Mouse (Mus musculus) heart, adult 2 months (tissue): ENCODE measurements at regions not wholly inside any gene's neighbourhood (a gene's known extent, or its start where the extent isn't known, plus 50 kb on each side); places are given as distances from the start of the nearest gene placed in this dataset.
A peak's percentile ranks its signal among the peaks of the same experiment; 100 is the strongest.

Experiments used
- DNase-seq, 2 experiments: peaks; one replicate each; pipeline ENCODE4 v3.0.0; 2021
- H3K27ac ChIP-seq: fragments of 200-600 bp; 2 replicates; pipeline ENCODE4 v1.8.1; 2022
- H3K27me3 ChIP-seq: fragments of 200-500 bp; 2 replicates; pipeline ENCODE4 v1.6.1; 2012; ENCODE audit warnings: mild to moderate bottlenecking, low read length, inconsistent platforms, mixed read lengths; ENCODE audit not compliant: control insufficient read depth, insufficient read depth
- H3K36me3 ChIP-seq: fragments of 200-500 bp; 2 replicates; pipeline ENCODE4 v1.6.1; 2012; ENCODE audit warnings: low read length, inconsistent platforms; ENCODE audit not compliant: control insufficient read depth, insufficient read depth
- H3K4me1 ChIP-seq: fragments of 200-500 bp; 2 replicates; pipeline ENCODE4 v1.6.1; 2011; ENCODE audit warnings: low read length; ENCODE audit not compliant: control insufficient read depth, insufficient read depth
- H3K4me3 ChIP-seq: fragments of 200-600 bp; 2 replicates; pipeline ENCODE4 v1.8.1; 2022
- H3K79me2 ChIP-seq: fragments of 200-500 bp; replicated peaks from 2 replicates; pipeline ENCODE4 v1.6.1; 2012; ENCODE audit warnings: mild to moderate bottlenecking, inconsistent platforms, low read length, moderate library complexity, mixed read lengths; ENCODE audit not compliant: control insufficient read depth, insufficient read depth
- H3K9ac ChIP-seq: fragments of 200-500 bp; 2 replicates; pipeline ENCODE4 v1.6.1; 2012; ENCODE audit warnings: low read depth, mild to moderate bottlenecking, control low read depth, inconsistent platforms, low read length, mixed read lengths
- CTCF ChIP-seq: fragments of 200-600 bp; IDR thresholded peaks from 2 replicates; pipeline ENCODE4 v1.8.1; 2022; ENCODE audit warnings: antibody characterized with exemption, mild to moderate bottlenecking, moderate library complexity
- EP300 ChIP-seq: fragments of 200-500 bp; IDR thresholded peaks from 2 replicates; pipeline ENCODE4 v1.6.1; 2011; ENCODE audit warnings: low read depth, low read length, control low read depth; ENCODE audit not compliant: insufficient read depth
- POLR2A ChIP-seq: fragments of 200-500 bp; IDR thresholded peaks from 2 replicates; pipeline ENCODE4 v1.6.1; 2011; ENCODE audit warnings: mild to moderate bottlenecking, low read depth, low read length, control low read depth; ENCODE audit not compliant: insufficient read depth
- WGBS: fragments of 180-500 bp; shearing (Covaris S2); methylation state at CpG from one replicate; pipeline ENCODE4 v1.1.7; 2018; 5-methylcytosine and 5-hydroxymethylcytosine counted together
- intact Hi-C: fragments of 180-260 bp; cut with DNase I; formaldehyde crosslinking; loops from one replicate; pipeline ENCODE4 v1.15.1; 2025

DNA sequence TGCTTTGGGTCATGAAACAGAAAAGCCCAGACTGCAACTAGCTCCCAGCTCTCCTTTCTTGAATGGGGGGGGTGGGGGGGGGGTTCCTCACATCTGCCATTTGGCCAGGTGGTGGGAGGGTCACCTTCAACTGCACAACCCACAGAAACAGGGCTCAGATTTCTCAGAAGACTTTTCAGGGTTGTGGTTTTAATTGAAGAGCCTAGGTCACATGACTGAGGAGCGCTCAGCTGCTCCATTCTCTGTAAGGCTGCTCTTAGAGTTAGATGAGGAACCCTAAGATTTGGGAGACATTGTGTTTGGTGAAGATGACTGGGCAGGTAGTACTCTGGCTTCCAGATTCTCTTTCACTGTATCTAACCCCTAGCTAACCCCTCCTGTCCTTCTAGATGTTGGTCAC lies 225.8 kb upstream of the Vstm2b start:
- no peak overlapping the region for H3K27ac ChIP-seq
- H3K36me3 ChIP-seq: no peaks in the 10 kb centered on the region
- H3K4me3 ChIP-seq: no peak overlapping the region
- H3K4me1 ChIP-seq: no peaks in the 10 kb centered on the region
- 87% methylated on average over 1 of the region's 1 CpGs for WGBS
- no peak for DNase-seq
- TF ChIP-seq CTCF: no peak
- no peak for TF ChIP-seq POLR2A
- no peak for TF ChIP-seq EP300
- H3K9ac ChIP-seq: no peak overlapping the region
- H3K27me3 ChIP-seq: no peaks in the 10 kb centered on the region
- no peaks in the 10 kb centered on the region for H3K79me2 ChIP-seq
- intact Hi-C loops: no loop called here

GRCm38 (mm10) chr7:40674397-40674796 lies 223.7 kb upstream of the Vstm2b start:
- no peaks in the 10 kb centered on the region for H3K36me3 ChIP-seq
- no peak for TF ChIP-seq POLR2A
- TF ChIP-seq EP300: no peak
- no peak for TF ChIP-seq CTCF
- H3K4me3 ChIP-seq: no peak overlapping the region
- no peak overlapping the region for H3K27ac ChIP-seq
- no peaks in the 10 kb centered on the region for H3K4me1 ChIP-seq
- no peaks in the 10 kb centered on the region for H3K27me3 ChIP-seq
- no peaks in the 10 kb centered on the region for H3K79me2 ChIP-seq
- H3K9ac ChIP-seq: no peak overlapping the region
- WGBS: 62% methylated on average over 3 of the region's 3 CpGs
- intact Hi-C loops: no loop called here
- no peak for DNase-seq

- TF ChIP-seq EP300 (no peak), POLR2A (no peak), CTCF (no peak)
- no peaks in the 10 kb centered on the region for H3K27me3 ChIP-seq
- no peaks in the 10 kb centered on the region for H3K36me3 ChIP-seq
- DNase-seq: peak in 1 of 2 experiments; percentile 7
- H3K79me2 ChIP-seq: no peaks in the 10 kb centered on the region
- H3K9ac ChIP-seq: no peak overlapping the region
- 44% methylated on average over 2 of the region's 2 CpGs for WGBS
- intact Hi-C loops: no loop called here
- H3K4me1 ChIP-seq: no peaks in the 10 kb centered on the region
- H3K4me3 ChIP-seq: no peak overlapping the region
- H3K27ac ChIP-seq: no peak overlapping the region
These were observed 220.5 kb upstream of the Vstm2b start for GRCm38 (mm10) chr7:40677601-40678000.

GRCm38 (mm10) chr7:40680567-40680966 lies 217.6 kb upstream of the Vstm2b start:
- DNase-seq: no peak
- intact Hi-C loops: no loop called here
- H3K27me3 ChIP-seq: no peaks in the 10 kb centered on the region
- WGBS: 68% methylated on average over 12 of the region's 12 CpGs
- H3K79me2 ChIP-seq: no peaks in the 10 kb centered on the region
- H3K36me3 ChIP-seq: no peaks in the 10 kb centered on the region
- no peak overlapping the region for H3K9ac ChIP-seq
- no peaks in the 10 kb centered on the region for H3K4me1 ChIP-seq
- no peak for TF ChIP-seq EP300
- TF ChIP-seq CTCF: no peak
- TF ChIP-seq POLR2A: no peak
- no peak overlapping the region for H3K27ac ChIP-seq
- no peak overlapping the region for H3K4me3 ChIP-seq

- DNase-seq: no peak
- 37% methylated on average over 6 of the region's 6 CpGs for WGBS
- intact Hi-C loops: no loop called here
- no peaks in the 10 kb centered on the region for H3K27me3 ChIP-seq
- no peaks in the 10 kb centered on the region for H3K4me1 ChIP-seq
- no peaks in the 10 kb centered on the region for H3K36me3 ChIP-seq
- no peak overlapping the region for H3K9ac ChIP-seq
- H3K4me3 ChIP-seq: no peak overlapping the region
- TF ChIP-seq EP300 (no peak), CTCF (no peak), POLR2A (no peak)
- no peak overlapping the region for H3K27ac ChIP-seq
- no peaks in the 10 kb centered on the region for H3K79me2 ChIP-seq
These were observed 217.1 kb upstream of the Vstm2b start for GRCm38 (mm10) chr7:40680993-40681392.

DNA sequence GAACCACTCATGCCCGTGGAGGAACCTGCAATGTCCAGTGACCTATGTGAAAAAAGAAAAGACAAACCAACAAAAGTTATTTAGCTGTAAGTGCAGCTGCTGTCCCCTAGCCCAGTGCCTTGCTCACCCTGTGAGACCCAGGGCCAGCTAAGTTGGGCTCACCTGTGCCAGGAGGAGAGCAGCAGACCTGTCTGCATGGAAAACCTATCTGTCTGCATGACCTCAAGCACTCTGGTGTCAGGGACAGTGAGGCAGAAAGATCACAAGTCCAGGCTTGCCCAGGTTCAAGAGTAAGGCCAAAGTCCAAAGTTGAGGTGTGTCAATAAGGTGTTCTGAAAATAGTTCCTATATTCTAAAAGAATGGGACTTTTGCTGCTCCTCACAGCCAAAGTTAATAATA lies 215.0 kb upstream of the Vstm2b start:
- DNase-seq: no peak
- H3K27ac ChIP-seq: no peak overlapping the region
- no peaks in the 10 kb centered on the region for H3K27me3 ChIP-seq
- H3K4me3 ChIP-seq: no peak overlapping the region
- H3K79me2 ChIP-seq: no peaks in the 10 kb centered on the region
- H3K36me3 ChIP-seq: no peaks in the 10 kb centered on the region
- WGBS: 38% methylated on average over 1 of the region's 1 CpGs
- no peak overlapping the region for H3K9ac ChIP-seq
- H3K4me1 ChIP-seq: no peaks in the 10 kb centered on the region
- TF ChIP-seq CTCF (no peak), EP300 (no peak), POLR2A (no peak)
- intact Hi-C loops: no loop called here
